Mouse (Mus musculus) cortical plate, adult 2 months (tissue): Measurements from ENCODE around the gene Fam227b.

ENCODE experiments used
- CTCF ChIP-seq: fragments of 200-500 bp; IDR thresholded peaks from 2 replicates; pipeline ENCODE4 v1.5.1; 2011; ENCODE audit warnings: mild to moderate bottlenecking, control low read depth, low read length; ENCODE audit not compliant: insufficient read depth; ENCODE audit errors: extremely low read depth
- POLR2A ChIP-seq: fragments of 200-500 bp; IDR thresholded peaks from 2 replicates; pipeline ENCODE4 v1.6.1; 2011; ENCODE audit warnings: mild to moderate bottlenecking, low read length, control low read depth; ENCODE audit not compliant: insufficient read depth; ENCODE audit errors: extremely low read depth

- TF ChIP-seq POLR2A (no peak), CTCF (no peak)
Measured at GRCm38 (mm10) chr2:126002291-126002690, 149.5 kb downstream of the Fam227b start.
